Mouse (Mus musculus) heart, embryonic 14.5 days (tissue): ENCODE measurements at regions not wholly inside any gene's neighbourhood (a gene's known extent, or its start where the extent isn't known, plus 50 kb on each side); places are given as distances from the start of the nearest gene placed in this dataset.

Experiments used
- ATAC-seq: fragments of 200-750 bp; cut with Nextera tagmentation; 2 replicates; pipeline ENCODE4 v1.8.0; 2017; ENCODE audit warnings: low read depth, moderate TSS enrichment; ENCODE audit not compliant: insufficient number of reproducible peaks, insufficient read depth, low FRiP score
- H3K27ac ChIP-seq, 2 experiments: fragments of 200-500 bp in 1 of 2; fragments of 300-500 bp in 1 of 2; sonication (generic) in 1 of 2; replicated peaks in 1 of 2; 2 replicates each; pipeline ENCODE4 v1.5.1; 2012 to 2014; ENCODE audit warnings: low read depth in 2 of 2, low read length in 2 of 2, control low read depth in 1 of 2, mild to moderate bottlenecking in 1 of 2, mixed read lengths in 1 of 2; ENCODE audit not compliant: control insufficient read depth in 1 of 2, insufficient read depth in 1 of 2
- H3K27me3 ChIP-seq: fragments of 300-500 bp; sonication (generic); 2 replicates; pipeline ENCODE4 v1.6.1; 2014; ENCODE audit warnings: mild to moderate bottlenecking, low read length, control low read depth; ENCODE audit not compliant: control insufficient read depth, insufficient read depth
- H3K36me3 ChIP-seq: fragments of 300-500 bp; sonication (generic); 2 replicates; pipeline ENCODE4 v1.6.1; 2014; ENCODE audit warnings: mild to moderate bottlenecking, control low read depth, low read length, mixed read lengths; ENCODE audit not compliant: control insufficient read depth, insufficient read depth
- H3K4me1 ChIP-seq, 2 experiments: fragments of 200-500 bp in 1 of 2; fragments of 300-500 bp in 1 of 2; sonication (generic) in 1 of 2; 2 replicates each; pipeline ENCODE4 v1.6.1; 2012 to 2014; ENCODE audit warnings: low read length in 2 of 2, control low read depth in 1 of 2, mixed read lengths in 1 of 2; ENCODE audit not compliant: control insufficient read depth in 2 of 2, insufficient read depth in 2 of 2
- H3K4me2 ChIP-seq: fragments of 300-500 bp; sonication (generic); 2 replicates; pipeline ENCODE4 v1.6.1; 2014; ENCODE audit warnings: mild to moderate bottlenecking, low read length
- H3K4me3 ChIP-seq, 2 experiments: fragments of 200-500 bp in 1 of 2; fragments of 300-500 bp in 1 of 2; sonication (generic) in 1 of 2; 2 replicates each; pipeline ENCODE4 v1.5.1; 2012 to 2014; ENCODE audit warnings: low read length in 2 of 2, mild to moderate bottlenecking in 2 of 2, control low read depth in 1 of 2, low read depth in 1 of 2, moderate library complexity in 1 of 2; ENCODE audit not compliant: control insufficient read depth in 1 of 2, insufficient read depth in 1 of 2
- H3K9ac ChIP-seq: fragments of 300-500 bp; sonication (generic); 2 replicates; pipeline ENCODE4 v1.6.1; 2014; ENCODE audit warnings: mild to moderate bottlenecking, low read length
- H3K9me3 ChIP-seq: fragments of 300-500 bp; sonication (generic); 2 replicates; pipeline ENCODE4 v1.6.1; 2016; ENCODE audit warnings: low read length, control low read depth; ENCODE audit not compliant: control insufficient read depth
- WGBS: fragments of 180-500 bp; shearing (Covaris S2); extraction: QIAGEN DNeasy Blood & Tissue Kit; methylation state at CpG from one replicate; pipeline ENCODE4 v1.1.7; 2014; 5-methylcytosine and 5-hydroxymethylcytosine counted together

GRCm38 (mm10) chr9:32815473-32815872 lies 179.5 kb downstream of the Ets1 start:
- Histone ChIP-seq H3K4me1 (no peaks in the 10 kb centered on the region), H3K9ac (no peak overlapping the region), H3K27ac (no peak overlapping the region), H3K36me3 (no peaks in the 10 kb centered on the region), H3K4me2 (no peak overlapping the region), H3K9me3 (no peaks in the 10 kb centered on the region), H3K27me3 (no peaks in the 10 kb centered on the region), H3K4me3 (no peak overlapping the region)
- WGBS: 82% methylated on average over 5 of the region's 5 CpGs
- ATAC-seq: no peak

DNA sequence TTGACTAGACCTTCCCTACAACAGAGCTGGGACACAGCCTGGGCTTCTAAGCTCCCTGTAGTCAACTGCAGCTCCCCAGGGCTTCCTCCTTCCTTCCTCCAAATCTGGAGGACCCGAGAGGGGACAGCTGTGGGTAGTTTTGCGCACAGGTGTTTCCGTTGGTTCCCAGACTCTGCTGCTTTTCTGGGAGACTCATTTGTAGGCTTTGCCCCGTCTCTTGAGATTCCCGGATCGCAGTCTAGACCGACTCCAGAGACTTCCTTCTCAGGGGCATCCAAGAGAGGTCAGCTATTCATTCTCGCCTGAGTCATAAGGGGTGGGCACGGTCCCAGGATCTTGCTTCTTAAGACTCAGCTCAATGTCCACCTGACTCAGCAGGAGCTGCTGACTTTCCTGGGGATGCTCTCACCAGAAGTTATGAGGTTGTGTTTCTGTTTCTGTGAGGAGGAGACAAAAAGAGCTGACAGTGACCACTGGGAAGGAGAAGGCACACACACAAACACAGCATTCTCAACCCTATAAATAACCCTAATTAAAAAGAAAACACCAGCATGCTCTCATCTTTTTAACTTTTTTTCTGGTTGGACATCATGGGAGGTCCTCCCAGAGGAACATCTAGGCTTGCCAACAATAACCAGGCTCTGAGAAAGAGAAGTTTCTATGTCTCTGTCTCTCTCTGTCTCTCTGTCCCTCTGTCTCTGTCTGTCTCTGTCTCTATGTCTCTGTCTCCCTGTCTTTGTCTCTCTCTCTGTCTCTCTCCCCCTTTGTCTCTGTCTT lies 180.8 kb downstream of the Ets1 start:
- 62% methylated on average over 9 of the region's 9 CpGs for WGBS
- no peak overlapping the region for H3K9ac ChIP-seq
- H3K9me3 ChIP-seq: no peaks in the 10 kb centered on the region
- no peaks in the 10 kb centered on the region for H3K4me1 ChIP-seq
- H3K27me3 ChIP-seq: no peaks in the 10 kb centered on the region
- H3K36me3 ChIP-seq: no peaks in the 10 kb centered on the region
- ATAC-seq: no peak
- no peak overlapping the region for H3K27ac ChIP-seq
- no peak overlapping the region for H3K4me2 ChIP-seq
- H3K4me3 ChIP-seq: no peak overlapping the region

DNA sequence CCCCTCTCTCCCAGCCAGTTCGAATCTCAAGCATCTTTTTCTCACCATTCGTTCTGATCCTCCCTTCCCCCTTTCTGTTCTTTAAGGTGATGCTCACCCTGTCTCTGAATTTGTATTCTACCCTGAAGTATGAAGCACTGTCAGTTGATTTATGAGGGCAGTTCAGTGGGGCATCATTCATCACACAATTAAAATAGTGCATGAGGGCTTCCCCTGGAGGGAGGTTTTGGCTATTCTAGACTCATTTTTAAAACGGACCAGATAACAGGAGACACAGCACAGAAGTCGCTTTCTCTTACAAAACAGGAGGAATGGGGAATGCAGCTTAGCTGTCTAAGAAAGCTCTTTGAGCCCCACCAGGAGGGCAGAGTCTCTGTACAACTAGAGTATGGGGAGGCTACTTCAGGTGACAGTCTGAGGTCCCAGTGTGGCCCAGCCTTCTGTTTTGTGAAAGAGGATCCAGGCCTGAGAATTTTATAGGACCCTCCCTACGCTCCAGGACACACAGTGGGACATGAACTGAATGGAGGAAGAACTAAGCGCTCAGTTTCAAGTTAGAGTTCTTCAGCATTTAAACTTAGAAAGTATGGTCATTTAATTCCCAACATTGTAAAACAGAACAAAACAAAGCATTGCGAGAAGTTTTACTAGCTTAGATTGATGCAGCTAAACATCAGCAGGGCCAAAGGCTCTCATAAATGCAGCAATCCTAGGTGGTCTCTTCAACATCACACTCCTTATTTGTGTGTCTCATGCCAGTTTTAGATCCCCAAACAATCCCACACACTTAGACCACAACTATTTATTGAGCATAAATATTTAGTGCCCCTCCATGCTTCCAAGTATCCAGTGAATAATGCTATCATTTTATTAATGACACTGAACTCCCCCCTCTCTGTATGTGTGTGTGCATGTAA lies 181.7 kb downstream of the Ets1 start:
- no peak overlapping the region for H3K4me3 ChIP-seq
- no peak for ATAC-seq
- no peak overlapping the region for H3K27ac ChIP-seq
- no peaks in the 10 kb centered on the region for H3K9me3 ChIP-seq
- no peaks in the 10 kb centered on the region for H3K27me3 ChIP-seq
- no peak overlapping the region for H3K4me2 ChIP-seq
- H3K9ac ChIP-seq: no peak overlapping the region
- H3K36me3 ChIP-seq: no peaks in the 10 kb centered on the region
- 68% methylated on average over 7 of the region's 7 CpGs for WGBS
- no peaks in the 10 kb centered on the region for H3K4me1 ChIP-seq

GRCm38 (mm10) chr9:32823439-32824133 lies 187.6 kb downstream of the Ets1 start:
- no peak overlapping the region; a peak in 1 of 4 replicates for H3K27ac ChIP-seq
- H3K36me3 ChIP-seq: no peaks in the 10 kb centered on the region
- ATAC-seq: no peak
- no peaks in the 10 kb centered on the region for H3K9me3 ChIP-seq
- H3K4me2 ChIP-seq: 0 out of 2 replicates have a peak overlapping the region, but pooled peaks have one; percentile 9
- 38% methylated on average over 8 of the region's 8 CpGs for WGBS
- no peaks in the 10 kb centered on the region for H3K27me3 ChIP-seq
- no peaks in the 10 kb centered on the region; a peak in 1 of 4 replicates for H3K4me1 ChIP-seq
- H3K4me3 ChIP-seq: no peak overlapping the region
- H3K9ac ChIP-seq: no peak overlapping the region

DNA sequence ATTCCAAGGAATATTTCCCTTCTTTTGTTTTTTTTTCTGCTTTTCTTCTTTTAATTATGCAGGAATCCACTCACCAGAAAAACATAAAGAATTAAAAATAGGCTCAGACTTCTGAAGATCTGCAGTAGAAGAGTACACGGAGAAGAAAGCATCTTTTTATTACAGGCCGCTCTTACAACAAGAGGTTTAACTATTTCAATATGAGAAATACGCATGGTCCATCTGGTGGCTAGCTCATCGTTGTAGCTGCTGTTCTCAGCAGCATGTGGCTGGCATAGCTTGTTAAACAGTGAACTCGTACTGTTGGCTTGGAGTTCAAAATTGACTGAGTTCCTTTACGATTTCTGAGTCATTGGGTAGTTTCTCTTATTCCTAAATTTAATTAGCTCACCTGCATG lies 188.1 kb downstream of the Ets1 start:
- WGBS: 73% methylated on average over 6 of the region's 6 CpGs
- Histone ChIP-seq H3K36me3 (no peaks in the 10 kb centered on the region), H3K4me3 (no peak overlapping the region), H3K9me3 (no peaks in the 10 kb centered on the region), H3K27me3 (no peaks in the 10 kb centered on the region), H3K27ac (0 out of 4 replicates have a peak overlapping the region, but pooled peaks of 1 of the 2 experiments have one; percentile 33), H3K9ac (no peak overlapping the region), H3K4me2 (no peak overlapping the region), H3K4me1 (no peaks in the 10 kb centered on the region; a peak in 1 of 4 replicates)
- no peak for ATAC-seq

GRCm38 (mm10) chr9:32830268-32830891 lies 194.4 kb downstream of the Ets1 start:
- no peaks in the 10 kb centered on the region for H3K27me3 ChIP-seq
- H3K4me3 ChIP-seq: no peak overlapping the region
- no peaks in the 10 kb centered on the region for H3K9me3 ChIP-seq
- no peaks in the 10 kb centered on the region for H3K36me3 ChIP-seq
- WGBS: 19% methylated on average over 2 of the region's 2 CpGs
- H3K4me1 ChIP-seq: peaks cover 8 to 21% of the 10 kb centered on the region in 2 experiments
- H3K27ac ChIP-seq: peak overlapping the region; percentile 31 to 44; a peak in 2 of 4 replicates
- no peak overlapping the region for H3K9ac ChIP-seq
- ATAC-seq: peak; percentile 66; the same call in 1 of the 2 replicates
- H3K4me2 ChIP-seq: no peak overlapping the region

DNA sequence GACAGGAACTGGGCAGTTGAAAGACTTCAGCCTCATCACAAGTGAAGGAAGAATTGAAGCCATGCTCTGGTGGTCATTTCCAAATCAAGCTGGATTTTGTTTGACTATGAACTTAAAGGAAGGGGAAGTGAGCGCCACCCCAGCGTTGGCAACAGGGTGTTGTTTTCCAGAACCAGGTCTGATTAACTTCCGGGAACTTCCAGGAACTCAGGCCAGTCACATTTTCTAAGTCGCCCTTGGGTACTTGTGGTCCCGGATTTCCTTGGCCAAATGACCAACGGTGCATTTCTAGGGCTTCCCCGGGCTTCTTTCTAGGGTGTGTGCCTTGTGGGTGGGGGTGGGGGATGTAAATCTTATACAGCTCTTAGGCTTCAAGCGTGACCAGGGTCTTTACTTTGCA lies 197.4 kb downstream of the Ets1 start:
- no peaks in the 10 kb centered on the region for H3K27me3 ChIP-seq
- no peaks in the 10 kb centered on the region for H3K9me3 ChIP-seq
- H3K27ac ChIP-seq: peak overlapping the region; percentile 1 to 27; a peak in 1 of 4 replicates
- H3K36me3 ChIP-seq: no peaks in the 10 kb centered on the region
- H3K4me2 ChIP-seq: no peak overlapping the region
- no peak overlapping the region for H3K9ac ChIP-seq
- no peak overlapping the region for H3K4me3 ChIP-seq
- H3K4me1 ChIP-seq: peaks cover 12 to 32% of the 10 kb centered on the region in 2 experiments
- ATAC-seq: no peak
- 77% methylated on average over 8 of the region's 8 CpGs for WGBS
